Mouse (Mus musculus) induced T-regulatory cell, adult 2 months (primary cell): ENCODE data around the gene Plod1.
A peak's percentile ranks its signal among the peaks of the same experiment; 100 is the strongest.
"Not testable (repeated sequence)": the region's sequence is repeated elsewhere in the genome, so short reads cannot be mapped to it uniquely, and the experiment has no call there.

Experiments used
- DNase-seq: peaks from one replicate; pipeline ENCODE4 v3.0.0-alpha.2; 2012; ENCODE audit warnings: low read depth

The Plod1 gene

DNA sequence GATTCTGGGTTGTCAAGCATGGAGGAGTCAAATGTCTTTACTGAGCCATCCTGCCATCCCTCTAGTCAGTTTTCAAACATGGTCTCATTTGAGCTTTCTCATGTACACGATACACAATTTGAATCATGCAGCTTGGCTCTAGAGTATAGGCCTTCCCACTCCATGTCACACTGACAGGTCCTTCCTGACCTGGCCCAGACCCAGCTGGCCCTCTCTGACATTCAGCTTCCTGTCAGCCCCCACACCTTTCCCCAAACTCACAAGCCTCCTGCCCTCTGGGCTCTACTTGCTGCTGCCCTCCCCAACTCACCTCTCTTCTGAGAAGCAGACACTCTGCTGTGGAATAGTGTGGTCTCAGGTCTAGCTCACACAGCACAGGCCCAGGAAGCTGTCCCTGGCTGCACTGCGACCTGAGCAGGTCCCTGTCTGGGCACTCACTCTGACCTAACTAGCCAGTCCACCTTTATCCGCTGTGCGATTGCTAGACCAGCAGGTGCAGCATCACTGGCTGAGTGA, 40.7 kb downstream of the Plod1 start:
- no peak for DNase-seq

DNA sequence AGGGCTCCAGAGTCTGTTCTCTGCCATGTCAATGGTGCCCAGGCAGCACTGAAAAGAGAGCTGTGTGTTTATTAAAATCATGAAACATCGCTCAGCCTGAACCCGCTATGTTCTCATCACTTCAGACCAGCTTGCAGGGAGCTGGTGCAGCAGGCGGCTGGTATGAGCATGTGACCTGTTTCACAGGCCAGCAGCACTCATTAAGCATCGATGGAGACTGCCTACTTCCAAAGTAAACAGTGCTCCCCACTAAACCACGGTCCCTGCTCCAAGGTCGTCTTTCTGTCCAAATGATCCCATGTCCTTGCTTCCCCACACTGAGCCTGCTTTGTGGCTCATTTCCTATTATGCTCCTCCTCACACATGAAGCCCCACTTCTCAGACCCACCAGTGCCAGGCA, 46.2 kb downstream of the Plod1 start:
- no peak for DNase-seq

DNA sequence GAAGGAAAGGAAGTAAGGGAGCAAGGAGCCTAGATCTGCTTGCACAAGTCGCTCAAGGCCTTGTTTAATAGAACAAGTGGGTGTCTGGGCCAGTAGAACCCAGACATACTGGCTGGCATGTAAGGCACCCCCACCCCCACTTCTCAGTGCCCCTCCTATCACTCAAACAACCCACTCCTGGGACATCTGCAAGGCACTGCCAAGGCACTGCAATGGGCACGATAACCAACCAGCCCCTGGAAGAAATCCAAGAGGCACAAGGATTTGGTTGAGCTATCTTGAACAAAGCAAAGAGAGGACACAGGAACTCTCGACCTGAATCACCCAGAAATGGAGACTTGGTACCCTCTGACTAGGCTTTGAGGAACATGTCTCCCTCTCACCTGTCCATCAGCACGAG, 48.3 kb downstream of the Plod1 start:
- DNase-seq: no peak

DNA sequence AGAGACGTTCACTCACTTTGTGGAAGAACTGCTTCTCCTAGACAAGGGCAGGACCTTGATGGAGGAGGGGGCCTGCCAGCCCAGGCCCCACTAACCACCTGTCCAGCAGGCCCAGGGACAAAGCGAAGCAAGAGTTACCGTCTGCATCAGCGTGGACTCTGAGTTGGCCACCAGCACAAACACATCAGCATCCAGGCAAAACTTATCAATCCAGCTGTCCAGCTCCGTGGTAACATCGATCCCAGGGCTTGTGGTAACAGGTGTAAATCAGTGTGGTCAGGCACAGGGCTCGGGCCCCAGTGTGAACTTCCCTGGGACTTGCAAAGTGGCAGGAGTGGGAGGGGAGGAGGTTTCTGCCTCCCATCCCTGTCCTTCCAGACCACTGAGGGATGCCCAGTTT, 49.3 kb downstream of the Plod1 start:
- no peak for DNase-seq

- DNase-seq: no peak
These were observed 50.4 kb downstream of the Plod1 start for GRCm38 (mm10) chr4:147886158-147886557.

DNA sequence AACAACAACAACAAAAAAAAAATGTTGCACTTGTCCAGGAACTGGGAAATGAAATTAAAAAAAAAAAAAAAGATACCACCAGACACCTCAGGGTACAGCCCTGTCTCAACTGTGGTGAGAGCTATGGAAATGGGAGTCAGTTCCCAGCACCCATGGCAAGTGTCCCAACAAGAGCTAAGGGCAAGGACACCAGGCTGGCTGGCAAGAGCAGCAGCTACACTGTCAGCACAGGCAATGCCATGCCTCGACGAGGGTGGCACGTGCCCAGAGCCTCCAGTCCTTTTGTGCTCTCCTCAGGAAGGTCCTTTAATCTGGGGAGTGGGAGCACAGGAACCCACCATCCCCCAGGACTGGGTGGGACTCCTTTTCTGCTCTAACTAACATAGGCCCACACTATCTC, 52.4 kb downstream of the Plod1 start:
- no peak for DNase-seq

DNA sequence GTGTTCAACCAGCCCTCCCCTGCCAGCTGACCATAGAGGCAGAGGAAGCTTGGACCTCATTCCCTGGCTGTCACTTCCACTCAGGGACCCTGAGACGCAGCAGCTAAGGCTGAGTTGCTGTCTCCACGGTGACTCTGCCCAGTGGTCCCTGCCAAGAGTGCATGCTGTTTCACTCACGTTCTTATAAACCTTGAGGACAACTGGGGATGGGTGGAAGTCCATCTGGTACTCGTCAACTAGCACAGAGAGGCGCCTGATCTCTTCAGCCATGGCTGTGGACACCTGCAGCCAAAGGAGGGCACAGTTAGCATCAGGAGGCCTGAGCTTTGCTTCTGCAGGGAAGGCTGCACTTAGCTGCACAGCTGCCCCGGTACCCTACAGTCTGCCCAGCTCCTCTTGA, 53.5 kb downstream of the Plod1 start:
- no peak for DNase-seq

DNA sequence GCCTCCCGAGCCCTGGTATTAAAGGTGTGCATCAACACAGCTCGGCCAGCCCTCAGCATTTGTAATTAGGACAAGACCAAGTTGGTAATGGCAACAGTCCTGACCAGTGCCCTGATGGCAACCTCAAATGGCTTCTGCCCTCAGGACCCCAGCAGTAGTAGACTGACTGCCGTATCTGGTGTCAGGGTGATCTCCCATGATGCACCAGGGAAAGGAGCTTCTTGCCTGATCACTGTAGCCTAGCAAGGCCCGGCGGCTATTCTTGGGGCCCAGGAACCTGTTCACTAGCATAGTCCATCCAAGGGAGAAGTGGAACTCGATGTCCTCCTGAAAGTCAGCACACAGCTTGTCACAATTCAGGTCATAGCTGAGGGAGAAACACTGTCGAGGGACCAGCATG, 54.8 kb downstream of the Plod1 start:
- no peak for DNase-seq

DNA sequence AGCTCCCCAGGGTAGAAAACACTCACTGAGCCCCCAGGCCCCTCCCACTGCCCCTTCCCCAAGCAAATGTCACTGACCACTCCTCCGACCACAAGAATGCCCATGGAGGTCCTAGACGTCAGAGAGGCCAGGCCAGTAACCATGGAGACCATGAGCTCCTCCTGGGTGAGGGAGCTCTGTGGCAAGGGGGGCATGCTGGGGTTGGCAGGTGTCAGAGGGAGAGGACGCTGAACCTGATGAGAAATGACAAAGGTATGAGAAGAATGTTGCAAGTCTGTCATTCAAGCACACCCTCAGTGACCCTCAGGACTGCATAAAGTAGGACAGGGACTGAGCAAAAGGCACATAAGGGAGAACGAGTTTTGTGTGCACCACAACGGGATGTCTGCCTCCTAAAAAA, 56.7 kb downstream of the Plod1 start:
- no peak for DNase-seq

DNA sequence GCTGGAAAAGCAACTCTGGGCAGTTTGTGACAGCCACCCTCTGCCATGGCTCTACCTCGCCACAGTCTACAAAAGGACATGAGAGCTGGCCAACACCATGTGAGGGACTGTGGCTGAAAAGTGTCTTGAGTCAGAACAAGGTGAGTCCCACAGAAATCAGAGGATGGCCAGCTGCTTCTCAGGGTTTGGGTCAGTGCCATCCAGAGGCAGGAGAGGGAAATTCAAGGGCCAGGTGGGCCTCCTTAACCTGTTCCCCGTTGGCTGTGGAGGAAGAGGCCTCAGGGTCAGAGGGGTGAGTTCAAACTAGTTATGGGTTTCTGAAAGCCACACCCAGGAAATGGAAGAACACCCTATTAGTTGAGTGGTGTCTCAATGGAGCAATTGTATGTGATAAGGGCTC, 57.1 kb downstream of the Plod1 start:
- no peak for DNase-seq

GRCm38 (mm10) chr4:147878537-147878936, 58.0 kb downstream of the Plod1 start:
- DNase-seq: no peak

GRCm38 (mm10) chr4:147875852-147876575, 60.6 kb downstream of the Plod1 start:
- DNase-seq: peak; percentile 39

- peak; percentile 40 for DNase-seq
These were observed 67.3 kb downstream of the Plod1 start for GRCm38 (mm10) chr4:147869238-147869637.

DNA sequence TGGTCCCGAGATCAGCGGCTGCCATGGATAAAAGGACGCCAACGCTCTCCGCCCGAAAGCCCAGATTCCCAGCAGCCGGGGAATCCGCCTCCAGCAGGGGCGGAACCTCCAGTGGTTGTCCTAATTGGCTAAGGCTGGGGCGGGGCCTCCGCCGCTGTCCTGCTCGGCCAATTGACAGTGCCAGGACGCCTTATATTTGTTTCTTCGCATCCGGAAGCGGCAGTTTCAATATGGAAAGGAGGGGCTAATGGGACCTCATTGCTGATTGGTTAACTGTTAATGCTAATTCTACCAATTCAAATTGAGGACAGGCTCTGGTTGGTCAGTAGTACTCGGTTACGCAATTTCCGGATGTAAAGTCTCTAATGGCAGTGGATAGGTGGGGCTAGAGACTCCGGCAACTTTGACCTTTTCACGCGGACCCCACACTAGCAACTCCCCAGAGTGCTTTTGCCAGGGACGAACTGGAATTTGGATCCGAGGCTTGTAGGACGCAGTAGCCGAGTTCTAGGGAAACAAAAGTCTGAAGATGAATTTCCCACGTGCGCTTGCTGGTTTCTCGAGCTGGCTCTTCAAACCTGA, 68.0 kb downstream of the Plod1 start, which contains the start of the genes Miip and Fv1:
Gene Miip (minus strand): TSS at position 367 of the 582 bp plus-strand sequence.
Gene Fv1 (plus strand): TSS at position 530 of the 582 bp plus-strand sequence.
- peak; percentile 98 for DNase-seq

DNA sequence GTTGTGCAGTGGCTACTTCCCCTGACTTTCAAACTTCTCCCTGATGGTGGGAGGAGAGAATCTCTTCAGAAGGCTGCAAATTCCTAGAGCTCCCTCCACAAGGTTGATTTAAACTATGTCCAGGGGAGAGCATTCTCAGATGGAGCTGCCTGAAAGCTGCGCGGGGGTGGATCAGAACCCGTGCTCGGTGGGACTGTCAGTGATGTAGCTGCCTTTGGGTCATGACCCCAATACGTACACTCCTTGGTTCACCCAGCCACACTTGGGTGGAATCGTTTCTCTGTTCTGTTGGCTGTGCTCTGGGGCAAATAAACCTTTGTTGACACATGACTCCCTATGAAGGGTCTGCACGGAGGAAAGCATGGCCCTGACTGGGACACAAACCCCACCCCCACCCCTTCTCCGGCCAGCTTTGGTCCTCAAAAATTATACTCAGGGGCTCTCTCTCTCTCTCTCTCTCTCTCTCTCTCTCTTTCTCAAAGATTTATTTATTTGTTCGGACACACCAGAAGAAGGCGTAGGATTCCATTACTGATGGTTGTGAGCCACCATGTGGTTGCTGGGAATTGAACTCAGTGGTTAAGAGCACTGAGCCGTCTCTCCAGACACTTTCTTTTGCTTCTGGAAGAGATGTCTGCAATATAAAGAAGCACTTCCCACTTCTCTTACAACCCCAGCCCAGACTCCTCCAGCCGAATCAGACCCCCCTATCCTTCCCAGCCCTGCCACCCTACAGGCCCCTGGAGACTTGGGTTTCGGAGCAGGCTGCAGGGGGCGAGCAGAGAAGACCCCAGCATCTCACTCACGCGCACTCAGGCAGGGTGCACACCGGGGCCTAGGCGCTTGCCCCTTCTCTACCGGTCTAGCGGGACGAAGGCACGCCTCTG, 68.8 kb downstream of the Plod1 start:
- peak; percentile 29 for DNase-seq

DNA sequence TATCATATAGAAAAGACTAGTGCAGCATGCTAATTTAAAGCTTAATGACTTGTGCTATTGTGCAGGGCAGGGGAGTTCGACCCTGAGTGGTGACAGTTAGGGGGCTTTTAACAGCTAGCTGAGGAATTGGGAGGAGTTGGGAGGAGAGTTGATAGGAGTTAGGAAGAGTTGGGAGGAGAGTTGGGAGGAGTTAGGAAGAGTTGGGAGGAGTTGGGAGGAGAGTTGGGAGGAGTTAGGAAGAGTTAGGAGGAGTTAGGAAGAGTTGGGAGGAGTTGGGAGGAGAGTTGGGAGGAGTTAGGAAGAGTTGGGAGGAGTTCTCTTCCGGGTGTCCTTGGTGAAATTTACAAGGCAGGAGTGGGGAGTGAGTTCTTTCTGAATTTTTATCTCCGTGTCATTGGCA, 69.8 kb downstream of the Plod1 start:
- not testable (repeated sequence) for DNase-seq

GRCm38 (mm10) chr4:147866056-147866455, 70.5 kb downstream of the Plod1 start:
- DNase-seq: no peak

DNA sequence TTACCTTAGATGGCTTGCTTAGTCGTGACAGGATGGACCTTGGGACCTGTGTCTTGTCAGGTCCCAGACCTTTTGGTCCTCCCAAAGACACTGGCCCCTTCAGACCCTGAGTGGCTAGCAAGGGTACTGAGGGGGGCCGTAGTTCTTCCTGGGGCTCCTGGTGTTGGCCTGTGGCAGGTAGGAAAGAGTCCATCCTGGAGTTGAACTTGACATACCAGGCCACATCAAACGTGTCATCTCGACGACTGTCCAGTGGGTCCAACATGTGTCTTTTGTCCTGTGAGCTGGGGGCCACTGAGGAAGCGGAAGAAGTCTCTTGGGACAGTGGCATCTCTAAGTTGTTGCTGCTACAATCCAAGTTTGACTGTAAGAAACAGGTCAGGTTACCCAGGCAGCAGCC, 70.9 kb downstream of the Plod1 start:
- DNase-seq: no peak

GRCm38 (mm10) chr4:147862051-147862450, 74.5 kb downstream of the Plod1 start:
- no peak for DNase-seq
